Mouse (Mus musculus): Measurements from ENCODE around the gene Ift52.

Ift52 gene

GRCm38 (mm10) chr2:163079041-163079440, 61.9 kb downstream of the Ift52 start:
- peak; percentile 18 for DNase-seq

GRCm38 (mm10) chr2:163082591-163082990, 65.4 kb downstream of the Ift52 start:
- DNase-seq = peak; percentile 59

- DNase-seq = no peak
Observed at GRCm38 (mm10) chr2:163084519-163084918, 67.4 kb downstream of the Ift52 start.

GRCm38 (mm10) chr2:163085047-163085446, 67.9 kb downstream of the Ift52 start:
- DNase-seq = no peak

GRCm38 (mm10) chr2:163086561-163086960, 69.4 kb downstream of the Ift52 start:
- no peak for DNase-seq

GRCm38 (mm10) chr2:163087728-163088127, 70.6 kb downstream of the Ift52 start, which contains the start of gene Gtsf1l:
Gtsf1l (minus strand) TSS chr2:163087855.
- no peak for DNase-seq

GRCm38 (mm10) chr2:163089475-163090123, 72.4 kb downstream of the Ift52 start:
- peak; percentile 43 for DNase-seq

GRCm38 (mm10) chr2:163094909-163095308, 77.8 kb downstream of the Ift52 start:
- DNase-seq = no peak

Data from kidney, adult 9 months (tissue).